Mouse (Mus musculus) MEL (cell line): ENCODE results near the gene Psd4. TPM values are rescaled to one million over a fixed set of nuclear protein-coding genes. Genes with fewer than 3 reads are reported as not detected.

ENCODE experiments used
- DNase-seq: peaks from one replicate; pipeline ENCODE4 v3.0.0; 2011; ENCODE audit warnings: low read depth, low spot score
- H3K27ac ChIP-seq: 2 replicates; pipeline ENCODE4 v1.5.1; 2012; ENCODE audit warnings: low read depth, mild to moderate bottlenecking, control low read depth, low read length, moderate library complexity; ENCODE audit not compliant: control insufficient read depth
- H3K27me3 ChIP-seq, 2 experiments: fragments of 150-350 bp in 1 of 2; sonication (generic) in 1 of 2; 2 replicates each; pipeline ENCODE4 v1.6.1; 2012; ENCODE audit warnings: low read length in 2 of 2, mild to moderate bottlenecking in 2 of 2, improper control_type of control experiment in 1 of 2, moderate library complexity in 1 of 2; ENCODE audit not compliant: insufficient read depth in 2 of 2, control insufficient read depth in 1 of 2
- H3K36me3 ChIP-seq, 2 experiments: 2 replicates each; pipeline ENCODE4 v1.6.1; 2012 to 2014; ENCODE audit warnings: low read length in 2 of 2, improper control_type of control experiment in 1 of 2, inconsistent platforms in 1 of 2, mild to moderate bottlenecking in 1 of 2; ENCODE audit not compliant: insufficient read depth in 2 of 2, control insufficient read depth in 1 of 2
- H3K4me1 ChIP-seq, 2 experiments: fragments of 150-350 bp in 1 of 2; sonication (generic) in 1 of 2; 2 replicates each; pipeline ENCODE4 v1.6.1; 2012; ENCODE audit warnings: low read length in 2 of 2, improper control_type of control experiment in 1 of 2, mild to moderate bottlenecking in 1 of 2; ENCODE audit not compliant: insufficient read depth in 2 of 2, control insufficient read depth in 1 of 2
- H3K4me3 ChIP-seq, 2 experiments: fragments of 150-350 bp in 1 of 2; sonication (generic) in 1 of 2; 2 replicates each; pipeline ENCODE4 v1.5.1; 2012; ENCODE audit warnings: low read depth in 2 of 2, low read length in 2 of 2, mild to moderate bottlenecking in 2 of 2, moderate library complexity in 2 of 2, control low read depth in 1 of 2, improper control_type of control experiment in 1 of 2; ENCODE audit not compliant: control insufficient read depth in 1 of 2, insufficient read depth in 1 of 2
- H3K79me2 ChIP-seq: 2 replicates; pipeline ENCODE4 v1.6.1; 2012; ENCODE audit warnings: mild to moderate bottlenecking, low read length, moderate library complexity; ENCODE audit not compliant: control insufficient read depth, poor library complexity, insufficient read depth
- H3K9ac ChIP-seq: 2 replicates; pipeline ENCODE4 v1.6.1; 2012; ENCODE audit warnings: low read depth, mild to moderate bottlenecking, control low read depth, low read length, moderate library complexity; ENCODE audit not compliant: control insufficient read depth, poor library complexity, severe bottlenecking
- H3K9me3 ChIP-seq: fragments of 150-350 bp; sonication (generic); replicated peaks from 2 replicates; pipeline ENCODE4 v1.6.1; 2012; ENCODE audit warnings: mild to moderate bottlenecking, low read length, improper control_type of control experiment, moderate library complexity; ENCODE audit not compliant: insufficient read depth
- CHD1 ChIP-seq: IDR thresholded peaks from 2 replicates; pipeline ENCODE4 v1.6.1; 2012; ENCODE audit warnings: low read depth, mild to moderate bottlenecking, inconsistent platforms, low read length, improper control_type of control experiment
- EP300 ChIP-seq, 2 experiments: IDR thresholded peaks; 2 replicates each; pipeline ENCODE4 v1.6.1; 2011; ENCODE audit warnings: improper control_type of control experiment in 2 of 2, low read length in 2 of 2, low read depth in 1 of 2, mild to moderate bottlenecking in 1 of 2
- GABPA ChIP-seq: IDR thresholded peaks from 2 replicates; pipeline ENCODE4 v1.6.1; 2012; ENCODE audit warnings: low read depth, mild to moderate bottlenecking, inconsistent platforms, low read length, improper control_type of control experiment, moderate library complexity
- KAT2A ChIP-seq: conservative IDR thresholded peaks from 2 replicates; pipeline ENCODE4 v1.6.1; 2012; ENCODE audit warnings: low read depth, low read length, improper control_type of control experiment, inconsistent platforms
- MAFK ChIP-seq: IDR thresholded peaks from 2 replicates; pipeline ENCODE4 v1.6.1; 2011; ENCODE audit warnings: low read depth, mild to moderate bottlenecking, low read length, improper control_type of control experiment, borderline replicate concordance
- MAZ ChIP-seq: IDR thresholded peaks from 2 replicates; pipeline ENCODE4 v1.6.1; 2012; ENCODE audit warnings: low read depth, mild to moderate bottlenecking, inconsistent platforms, low read length, improper control_type of control experiment
- NELFE ChIP-seq: IDR thresholded peaks from 2 replicates; pipeline ENCODE4 v1.6.1; 2011; ENCODE audit warnings: low read depth, low read length, improper control_type of control experiment
- NRF1 ChIP-seq: IDR thresholded peaks from 2 replicates; pipeline ENCODE4 v1.6.1; 2014; ENCODE audit warnings: low read depth, mild to moderate bottlenecking, inconsistent platforms, low read length, improper control_type of control experiment, moderate library complexity; ENCODE audit not compliant: poor library complexity, insufficient read depth, severe bottlenecking
- POLR2AphosphoS5 ChIP-seq: IDR thresholded peaks from 2 replicates; pipeline ENCODE4 v1.6.1; 2012; ENCODE audit warnings: low read depth, borderline replicate concordance, mild to moderate bottlenecking, inconsistent platforms, low read length, moderate library complexity, mixed read lengths
- RCOR1 ChIP-seq: IDR thresholded peaks from 2 replicates; pipeline ENCODE4 v1.6.1; 2012; ENCODE audit warnings: low read depth, mild to moderate bottlenecking, inconsistent platforms, low read length, improper control_type of control experiment
- SMC3 ChIP-seq: IDR thresholded peaks from 2 replicates; pipeline ENCODE4 v1.6.1; 2011; ENCODE audit warnings: low read depth, low read length, improper control_type of control experiment
- TBP ChIP-seq: IDR thresholded peaks from 2 replicates; pipeline ENCODE4 v1.8.0; 2011; ENCODE audit warnings: low read depth, low read length, improper control_type of control experiment
- UBTF ChIP-seq: IDR thresholded peaks from 2 replicates; pipeline ENCODE4 v1.6.1; 2012; ENCODE audit warnings: low read depth, mild to moderate bottlenecking, inconsistent platforms, low read length, improper control_type of control experiment, moderate library complexity, borderline replicate concordance; ENCODE audit not compliant: insufficient read depth
- USF1 ChIP-seq: IDR thresholded peaks from 2 replicates; pipeline ENCODE4 v1.6.1; 2014; ENCODE audit warnings: low read depth, mild to moderate bottlenecking, inconsistent platforms, low read length, improper control_type of control experiment, moderate library complexity
- USF2 ChIP-seq, 2 experiments: IDR thresholded peaks; 2 replicates each; pipeline ENCODE4 v1.6.1; 2011 to 2012; ENCODE audit warnings: improper control_type of control experiment in 2 of 2, low read length in 2 of 2, borderline replicate concordance in 1 of 2, inconsistent platforms in 1 of 2, low read depth in 1 of 2, mild to moderate bottlenecking in 1 of 2; ENCODE audit not compliant: insufficient read depth in 1 of 2
- polyA plus RNA-seq, 2 experiments: library from polyadenylated mRNA; stranded (reverse) in 1 of 2; unstranded in 1 of 2; fragments of >175 nt in 1 of 2; fragments of >200 nt in 1 of 2; gene quantifications; 2 replicates each; pipeline versions ENCODE4 v1.2.1 to v1.2.4; 2012; ENCODE audit warnings: low replicate concordance in 2 of 2, low read depth in 1 of 2; ENCODE audit not compliant: insufficient read length in 2 of 2, insufficient read depth in 1 of 2, missing spikeins in 1 of 2
- total RNA-seq: library from RNA; depleted of rRNA; stranded (reverse); fragments of 300-350 nt; gene quantifications from 2 replicates; pipeline ENCODE4 v1.2.3, GENCODE M21; 2012; rRNA removed

Gene Psd4
- total RNA-seq (not detected in 2 replicates), polyA plus RNA-seq (under 1 TPM in 1 of 2 experiments, not detected in 1; 0.11 TPM)

DNA sequence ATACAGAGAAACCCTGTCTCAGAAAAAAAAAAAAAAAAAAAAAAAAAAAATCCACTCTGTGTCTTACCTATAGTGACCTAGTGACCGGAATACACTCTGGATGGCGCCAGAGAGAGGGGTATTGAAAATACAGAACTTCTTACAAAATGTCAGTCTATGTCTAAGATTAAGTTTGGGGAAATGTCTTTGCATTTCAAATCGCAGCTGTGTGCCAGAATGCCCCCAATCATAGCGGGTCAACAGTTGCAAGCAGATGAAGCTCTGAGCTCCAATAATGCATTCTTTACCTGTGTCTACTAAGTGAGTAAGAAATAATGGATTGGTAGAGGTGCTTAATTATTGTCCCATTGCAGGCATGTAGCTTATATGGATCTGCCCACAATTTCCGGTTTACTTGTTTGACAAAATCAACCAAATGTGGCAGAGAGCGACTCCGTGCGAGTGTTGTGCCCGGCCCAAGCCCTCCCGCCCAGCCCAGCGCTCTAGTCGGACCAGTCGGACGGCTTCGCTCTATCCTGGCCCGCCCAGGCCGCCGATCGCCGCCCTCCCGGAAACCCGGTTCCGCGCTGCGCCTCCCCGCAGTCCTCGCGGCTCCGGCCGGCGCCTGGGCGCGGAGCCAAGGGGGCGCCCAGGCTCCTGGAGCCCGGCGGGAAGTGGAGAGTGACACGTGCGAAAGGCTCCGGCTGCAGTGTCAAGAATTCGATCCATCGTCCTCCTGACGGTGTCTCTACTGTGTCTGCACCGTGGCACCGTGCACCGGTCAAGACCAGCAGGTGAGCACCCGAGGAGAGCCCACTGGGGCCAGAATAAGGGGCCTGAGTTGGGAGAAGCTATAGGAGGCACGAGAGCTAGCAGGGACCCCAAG, at the start of gene Psd4:
Psd4 (plus strand) TSS at position 551 of the 865 bp plus-strand sequence.
- H3K9me3 ChIP-seq = no peaks in the 10 kb centered on the region
- H3K27ac ChIP-seq = no peak within 1 kb of the TSS
- H3K27me3 ChIP-seq = no peaks in the 10 kb centered on the region
- H3K4me3 ChIP-seq = no peak within 1 kb of the TSS
- H3K36me3 ChIP-seq = no peaks in the 10 kb centered on the region
- H3K79me2 ChIP-seq = no peaks in the 10 kb centered on the region
- TF ChIP-seq POLR2AphosphoS5 = no peak
- no peak for TF ChIP-seq EP300 (IDR thresholded peaks at IDR 0.05; ENCODE audit: low read depth in 1 of 2, low read length in 2 of 2)
- TF ChIP-seq GABPA = no peak
- TF ChIP-seq NRF1 = no peak
- no peak for DNase-seq
- H3K9ac ChIP-seq = no peak within 1 kb of the TSS
- H3K4me1 ChIP-seq = no peaks in the 10 kb centered on the region

DNA sequence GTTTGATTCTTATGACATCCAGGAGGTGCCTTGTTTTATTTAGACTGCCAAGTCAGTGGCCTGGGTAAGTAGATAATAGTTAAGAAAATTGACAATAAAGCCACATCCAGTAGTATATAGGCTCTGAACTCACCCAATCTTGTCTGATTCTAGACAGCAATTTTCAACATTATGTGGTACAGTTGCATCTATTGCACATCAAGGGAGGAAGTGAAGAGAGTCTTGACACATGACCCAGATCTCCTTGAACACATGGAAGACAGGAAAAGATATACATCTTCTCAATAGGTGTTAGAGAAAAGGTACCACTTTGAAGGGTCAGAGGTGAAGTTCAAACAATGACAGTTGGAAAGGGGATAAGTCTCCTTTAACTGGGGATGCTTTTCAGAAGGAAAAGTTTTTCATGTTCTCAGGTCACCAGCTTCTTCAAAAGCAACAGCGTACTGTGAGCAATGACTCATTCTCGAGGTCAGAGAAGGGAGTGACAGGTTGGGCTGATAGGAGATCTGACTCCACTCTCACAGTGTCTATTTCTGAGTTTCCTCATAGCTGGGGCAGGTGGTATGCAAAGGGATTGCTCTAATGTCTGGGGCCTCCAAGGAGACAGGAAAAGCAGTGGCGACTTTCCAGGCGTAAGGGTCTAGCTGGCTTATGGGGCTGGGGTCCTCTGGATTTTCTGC, 49.3 kb upstream of the Psd4 start:
- TF ChIP-seq NRF1 = no peak
- TF ChIP-seq MAFK = no peak
- no peak for TF ChIP-seq UBTF
- no peak for TF ChIP-seq KAT2A
- TF ChIP-seq SMC3 = no peak
- no peak for TF ChIP-seq GABPA
- no peak for TF ChIP-seq TBP
- TF ChIP-seq NELFE = no peak
- no peak for TF ChIP-seq MAZ
- TF ChIP-seq CHD1 = no peak
- no peak for TF ChIP-seq RCOR1
- no peak for TF ChIP-seq USF2 (IDR thresholded peaks at IDR 0.05; ENCODE audit: borderline replicate concordance in 1 of 2, insufficient read depth in 1 of 2, low read depth in 1 of 2, low read length in 2 of 2)
- TF ChIP-seq USF1 = no peak
- no peaks in the 10 kb centered on the region for H3K79me2 ChIP-seq
- no peak overlapping the region for H3K9ac ChIP-seq
- no peaks in the 10 kb centered on the region for H3K9me3 ChIP-seq
- no peak overlapping the region for H3K4me3 ChIP-seq
- H3K4me1 ChIP-seq = no peaks in the 10 kb centered on the region
- H3K36me3 ChIP-seq = no peaks in the 10 kb centered on the region
- no peak overlapping the region for H3K27ac ChIP-seq
- H3K27me3 ChIP-seq = no peaks in the 10 kb centered on the region
- DNase-seq = no peak
